Mouse (Mus musculus) embryo, embryonic 11 days (tissue): Measurements from ENCODE around the gene Carns1.

Experiments
- DNase-seq: peaks from one replicate; pipeline ENCODE4 v3.0.0-alpha.2; 2015

The Carns1 gene

GRCm38 (mm10) chr19:4201291-4201909, 26.1 kb upstream of the Carns1 start, which contains the start of gene Rad9a:
TSS of gene Rad9a (minus strand) at chr19:4201662.
- peak; percentile 100 for DNase-seq

GRCm38 (mm10) chr19:4197180-4197579, 21.9 kb upstream of the Carns1 start:
- no peak for DNase-seq

GRCm38 (mm10) chr19:4196548-4196947, 21.3 kb upstream of the Carns1 start:
- DNase-seq: no peak

- DNase-seq: no peak
Observed at GRCm38 (mm10) chr19:4196048-4196447, 20.8 kb upstream of the Carns1 start.

- no peak for DNase-seq
Observed at GRCm38 (mm10) chr19:4194776-4195650, 19.7 kb upstream of the Carns1 start.

- DNase-seq: no peak
Observed at GRCm38 (mm10) chr19:4194021-4194724, 18.9 kb upstream of the Carns1 start.

- no peak for DNase-seq
Observed at GRCm38 (mm10) chr19:4193129-4193528, 17.9 kb upstream of the Carns1 start.

GRCm38 (mm10) chr19:4192251-4192985, 17.1 kb upstream of the Carns1 start:
- DNase-seq: peak; percentile 51

GRCm38 (mm10) chr19:4191528-4192250, 16.4 kb upstream of the Carns1 start, which contains the start of gene Ppp1ca:
TSS of gene Ppp1ca (plus strand) at chr19:4192065.
- DNase-seq: peak; percentile 98

- DNase-seq: no peak
Observed at GRCm38 (mm10) chr19:4190831-4191334, 15.6 kb upstream of the Carns1 start, which contains the start of gene Tbc1d10c. TSS of gene Tbc1d10c (minus strand) at chr19:4191284.

GRCm38 (mm10) chr19:4189051-4189620, 13.9 kb upstream of the Carns1 start:
- DNase-seq: no peak

- no peak for DNase-seq
Observed at GRCm38 (mm10) chr19:4187303-4187702, 12.0 kb upstream of the Carns1 start.

- peak; percentile 30 for DNase-seq
Observed at GRCm38 (mm10) chr19:4184976-4185975, 10.0 kb upstream of the Carns1 start.

GRCm38 (mm10) chr19:4183689-4184088, 8.4 kb upstream of the Carns1 start:
- no peak for DNase-seq

GRCm38 (mm10) chr19:4181892-4182291, 6.6 kb upstream of the Carns1 start:
- peak; percentile 46 for DNase-seq

GRCm38 (mm10) chr19:4180411-4180810, 5.1 kb upstream of the Carns1 start:
- no peak for DNase-seq

GRCm38 (mm10) chr19:4172925-4173324, 2.4 kb downstream of the Carns1 start:
- no peak for DNase-seq

GRCm38 (mm10) chr19:4171393-4172290, 3.6 kb downstream of the Carns1 start:
- DNase-seq: no peak
